Comparison of ENCODE assay signal across 8 mouse cellular contexts in the genomic region with DNA sequence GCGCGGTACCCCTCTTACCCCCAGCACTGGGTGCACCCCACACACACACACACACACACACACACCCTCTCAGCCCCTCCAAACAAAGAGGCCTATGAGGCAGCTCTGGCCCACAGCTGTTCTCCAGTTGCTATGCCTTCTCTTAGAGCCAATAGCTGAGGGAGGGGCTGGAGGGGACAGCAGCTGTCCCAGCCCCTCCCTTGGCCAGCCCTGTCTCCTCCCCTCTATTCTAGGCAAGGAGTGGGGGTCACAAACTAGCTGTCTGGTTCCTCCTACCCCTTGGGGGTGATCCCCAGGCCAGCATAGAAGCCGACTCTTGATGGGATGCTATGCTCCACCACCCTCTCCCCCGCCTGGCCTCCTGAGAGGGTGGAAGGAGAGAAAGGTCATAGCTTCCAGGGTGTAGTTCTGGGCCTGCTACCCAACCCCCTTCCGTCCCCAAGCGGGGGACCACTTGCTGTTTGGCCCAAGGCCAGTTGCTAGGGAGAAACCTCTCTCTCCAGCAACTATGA. TPM values are rescaled to one million over a fixed set of nuclear protein-coding genes. Genes with fewer than 3 reads are reported as not detected.
A peak's percentile ranks its signal among the peaks of the same experiment; 100 is the strongest.
DNase-seq lines count a peak whose midpoint lies in the region; ATAC-seq and TF ChIP-seq lines count a peak whose summit lies in the region.

No protein-coding gene starts in this region.

- no peaks in the 10 kb centered on the region for H3K79me2 ChIP-seq in heart, adult 2 months (replicated peaks; ENCODE audit: control insufficient read depth, insufficient read depth, low read length)

- H3K27ac ChIP-seq in kidney, embryonic 14.5 days (ENCODE audit: low read depth, low read length) = peak overlapping the region; percentile 89
- peak overlapping the region; percentile 90 for H3K27ac ChIP-seq in heart, adult 2 months
- H3K27ac ChIP-seq in limb, embryonic 11.5 days (replicated peaks; ENCODE audit: low read depth, low read length) = peak overlapping the region; percentile 36; the same call in 1 of the 2 replicates
- peak overlapping the region; percentile 92 for H3K27ac ChIP-seq in stomach, embryonic 15.5 days
- no peak overlapping the region for H3K27ac ChIP-seq in cerebellum, adult 2 months (ENCODE audit: insufficient read depth, low read length)

- peak; percentile 50 for ATAC-seq in kidney, embryonic 14.5 days (ENCODE audit: low FRiP score, low TSS enrichment)
- ATAC-seq in limb, embryonic 11.5 days (ENCODE audit: insufficient number of reproducible peaks, low FRiP score, low TSS enrichment, low read depth) = peak; percentile 70
- ATAC-seq in stomach, embryonic 15.5 days (ENCODE audit: insufficient read depth, low FRiP score, low read depth) = peak; percentile 40

- no peaks in the 10 kb centered on the region for H3K9me3 ChIP-seq in kidney, embryonic 14.5 days (ENCODE audit: control insufficient read depth, low read length)
- no peaks in the 10 kb centered on the region for H3K9me3 ChIP-seq in limb, embryonic 11.5 days (ENCODE audit: control insufficient read depth, low read length)
- H3K9me3 ChIP-seq in stomach, embryonic 15.5 days = no peaks in the 10 kb centered on the region

- H3K4me3 ChIP-seq in kidney, embryonic 14.5 days (ENCODE audit: low read length) = peak overlapping the region; percentile 60
- H3K4me3 ChIP-seq in heart, adult 2 months = peak overlapping the region; percentile 43
- H3K4me3 ChIP-seq in limb, embryonic 11.5 days (ENCODE audit: low read depth, low read length) = no peak overlapping the region
- H3K4me3 ChIP-seq in stomach, embryonic 15.5 days (replicated peaks) = peak overlapping the region; percentile 61
- no peak overlapping the region for H3K4me3 ChIP-seq in cerebellum, adult 2 months (replicated peaks; ENCODE audit: insufficient read depth, low read depth, low read length)

- peak overlapping the region; percentile 53 for H3K9ac ChIP-seq in kidney, embryonic 14.5 days (ENCODE audit: low read depth, low read length)
- peak overlapping the region; percentile 23 for H3K9ac ChIP-seq in heart, adult 2 months (ENCODE audit: low read depth, low read length)
- peak overlapping the region; percentile 34; the same call in 1 of the 2 replicates for H3K9ac ChIP-seq in limb, embryonic 11.5 days (ENCODE audit: low read length)
- no peak overlapping the region for H3K9ac ChIP-seq in stomach, embryonic 15.5 days

- intact Hi-C loops in heart, adult 2 months (cut with DNase I) = no loop called here

- no peak for TF ChIP-seq EP300 in heart, adult 2 months (IDR thresholded peaks at IDR 0.05; ENCODE audit: insufficient read depth, low read depth, low read length)

- H3K36me3 ChIP-seq in kidney, embryonic 14.5 days (ENCODE audit: control insufficient read depth, insufficient read depth, low read length) = peaks cover 14% of the 10 kb centered on the region; the same call in 1 of the 2 replicates
- H3K36me3 ChIP-seq in heart, adult 2 months (ENCODE audit: control insufficient read depth, insufficient read depth, low read length) = no peaks in the 10 kb centered on the region
- no peaks in the 10 kb centered on the region for H3K36me3 ChIP-seq in limb, embryonic 11.5 days (ENCODE audit: control insufficient read depth, insufficient read depth, low read length)
- H3K36me3 ChIP-seq in stomach, embryonic 15.5 days = 0 out of 2 replicates have a peak, but pooled peaks cover 8% of the 10 kb centered on the region

- DNase-seq in kidney, adult 18-20 months = no peak
- peak; percentile 65 for DNase-seq in embryo, embryonic 11 days
- DNase-seq in heart, adult 2 months = peak; percentile 58 to 65
- peak; percentile 54 for DNase-seq in limb, embryonic 11.5 days (ENCODE audit: low spot score)
- DNase-seq in cerebellum, adult 2 months = no peak
- no peak for DNase-seq in left cerebral cortex, adult 18-20 months (ENCODE audit: low spot score in 2 of 2)

- no peak for TF ChIP-seq CTCF in heart, adult 2 months (IDR thresholded peaks at IDR 0.05)
- TF ChIP-seq CTCF in cerebellum, adult 2 months (IDR thresholded peaks at IDR 0.05; ENCODE audit: borderline replicate concordance, insufficient read depth, low read depth, low read length) = no peak

- peaks cover 4% of the 10 kb centered on the region for H3K27me3 ChIP-seq in kidney, embryonic 14.5 days (ENCODE audit: control insufficient read depth, insufficient read depth, low read length)
- no peaks in the 10 kb centered on the region for H3K27me3 ChIP-seq in heart, adult 2 months (ENCODE audit: control insufficient read depth, insufficient read depth, low read length)
- H3K27me3 ChIP-seq in limb, embryonic 11.5 days (ENCODE audit: control insufficient read depth, insufficient read depth, low read length) = peaks cover 9% of the 10 kb centered on the region
- H3K27me3 ChIP-seq in stomach, embryonic 15.5 days (replicated peaks) = 0 out of 2 replicates have a peak, but pooled peaks cover 18% of the 10 kb centered on the region
- no peaks in the 10 kb centered on the region; the same call in 1 of the 2 replicates for H3K27me3 ChIP-seq in cerebellum, adult 2 months (ENCODE audit: control insufficient read depth, insufficient read depth, low read length)

- peaks cover 32% of the 10 kb centered on the region for H3K4me1 ChIP-seq in kidney, embryonic 14.5 days (ENCODE audit: control insufficient read depth, insufficient read depth, low read length)
- H3K4me1 ChIP-seq in heart, adult 2 months (ENCODE audit: control insufficient read depth, insufficient read depth, low read length) = no peaks in the 10 kb centered on the region; the same call in 1 of the 2 replicates
- H3K4me1 ChIP-seq in limb, embryonic 11.5 days (ENCODE audit: control insufficient read depth, insufficient read depth, low read length) = peaks cover 34% of the 10 kb centered on the region
- peaks cover 4% of the 10 kb centered on the region; the same call in 1 of the 2 replicates for H3K4me1 ChIP-seq in stomach, embryonic 15.5 days
- H3K4me1 ChIP-seq in cerebellum, adult 2 months (ENCODE audit: control insufficient read depth, insufficient read depth, low read length) = no peaks in the 10 kb centered on the region

- WGBS in kidney, embryonic 14.5 days = 3% methylated on average over 6 of the region's 6 CpGs
- 8% methylated on average over 6 of the region's 6 CpGs for WGBS in heart, adult 2 months
- WGBS in limb, embryonic 11.5 days = 10% methylated on average over 6 of the region's 6 CpGs
- WGBS in stomach, embryonic 15.5 days = 19% methylated on average over 6 of the region's 6 CpGs
- WGBS in cerebellum, adult 2 months = 27% methylated on average over 6 of the region's 6 CpGs

- TF ChIP-seq POLR2A in heart, adult 2 months (IDR thresholded peaks at IDR 0.05; ENCODE audit: insufficient read depth, low read depth, low read length) = 0 out of 2 replicates have a peak, but pooled peaks have one; percentile 5
- no peak for TF ChIP-seq POLR2A in cerebellum, adult 2 months (IDR thresholded peaks at IDR 0.05; ENCODE audit: borderline replicate concordance, insufficient read depth, low read length)

- peak overlapping the region; percentile 86 for H3K4me2 ChIP-seq in kidney, embryonic 14.5 days (replicated peaks; ENCODE audit: low read depth, low read length)
- H3K4me2 ChIP-seq in limb, embryonic 11.5 days (ENCODE audit: low read depth, severe bottlenecking) = peak overlapping the region; percentile 40
- H3K4me2 ChIP-seq in stomach, embryonic 15.5 days = peak overlapping the region; percentile 77

RNA-seq across cellular contexts. Expression of gene Flnc, which starts 2.9 kb away (rescaled TPM):
- polyA plus RNA-seq in kidney, embryonic 14.5 days (2014; fragmentation: Nextera tagmentation; extraction: Ambion mirVana) = 5.5 and 8.3 TPM in 2 replicates
- total RNA-seq in heart, adult 2 months (2021) = 100 to 1,000 TPM; 192 to 222 TPM
- 56.0 and 69.0 TPM in 2 replicates for polyA plus RNA-seq in heart, adult 2 months (2012; rRNA removed)
- 2.5 and 3.1 TPM in 2 replicates for polyA plus RNA-seq in limb, embryonic 11.5 days (2014; fragmentation: Nextera tagmentation; extraction: Ambion mirVana)
- polyA plus RNA-seq in stomach, embryonic 15.5 days (2015; fragmentation: Nextera tagmentation; extraction: Ambion mirVana) = 12.1 and 13.6 TPM in 2 replicates
- 0.65 and 0.72 TPM in 2 replicates for polyA plus RNA-seq in cerebellum, adult 2 months (2012; rRNA removed)
- 1 to 10 TPM; 1.4 to 1.5 TPM for total RNA-seq in left cerebral cortex, adult 18-20 months (2021)

RNA-seq across cellular contexts. Expression of gene Atp6v1f, which starts 31.5 kb away (rescaled TPM):
- polyA plus RNA-seq in kidney, embryonic 14.5 days (2014; fragmentation: Nextera tagmentation; extraction: Ambion mirVana) = 248 and 309 TPM in 2 replicates
- total RNA-seq in heart, adult 2 months (2021) = 100 to 1,000 TPM; 109 to 125 TPM
- 186 and 208 TPM in 2 replicates for polyA plus RNA-seq in heart, adult 2 months (2012; rRNA removed)
- polyA plus RNA-seq in limb, embryonic 11.5 days (2014; fragmentation: Nextera tagmentation; extraction: Ambion mirVana) = 182 and 198 TPM in 2 replicates
- 244 and 256 TPM in 2 replicates for polyA plus RNA-seq in stomach, embryonic 15.5 days (2015; fragmentation: Nextera tagmentation; extraction: Ambion mirVana)
- polyA plus RNA-seq in cerebellum, adult 2 months (2012; rRNA removed) = 424 and 433 TPM in 2 replicates
- 100 to 1,000 TPM; 262 TPM for total RNA-seq in left cerebral cortex, adult 18-20 months (2021)

RNA-seq across cellular contexts. Expression of gene Atp6v1fnb, which starts 35.2 kb away (rescaled TPM):
- 0.49 TPM in 1 of 2 replicates, not detected in the other for polyA plus RNA-seq in kidney, embryonic 14.5 days (2014; fragmentation: Nextera tagmentation; extraction: Ambion mirVana)
- not detected for total RNA-seq in heart, adult 2 months (2021)
- polyA plus RNA-seq in heart, adult 2 months (2012; rRNA removed) = not detected in 2 replicates
- not detected in 2 replicates for polyA plus RNA-seq in limb, embryonic 11.5 days (2014; fragmentation: Nextera tagmentation; extraction: Ambion mirVana)
- 0.24 TPM in 1 of 2 replicates, not detected in the other for polyA plus RNA-seq in stomach, embryonic 15.5 days (2015; fragmentation: Nextera tagmentation; extraction: Ambion mirVana)
- 0.17 and 0.23 TPM in 2 replicates for polyA plus RNA-seq in cerebellum, adult 2 months (2012; rRNA removed)
- under 1 TPM in 1 of 2 experiments, not detected in 1; 0.54 TPM for total RNA-seq in left cerebral cortex, adult 18-20 months (2021)

RNA-seq across cellular contexts. Expression of gene Ccdc136, which starts 39.9 kb away (rescaled TPM):
- 22.8 and 30.3 TPM in 2 replicates for polyA plus RNA-seq in kidney, embryonic 14.5 days (2014; fragmentation: Nextera tagmentation; extraction: Ambion mirVana)
- total RNA-seq in heart, adult 2 months (2021) = 1 to 10 TPM; 1.7 to 2.4 TPM
- 2.1 and 3.0 TPM in 2 replicates for polyA plus RNA-seq in heart, adult 2 months (2012; rRNA removed)
- polyA plus RNA-seq in limb, embryonic 11.5 days (2014; fragmentation: Nextera tagmentation; extraction: Ambion mirVana) = 37.1 and 37.3 TPM in 2 replicates
- polyA plus RNA-seq in stomach, embryonic 15.5 days (2015; fragmentation: Nextera tagmentation; extraction: Ambion mirVana) = 12.2 and 12.4 TPM in 2 replicates
- polyA plus RNA-seq in cerebellum, adult 2 months (2012; rRNA removed) = 154 and 164 TPM in 2 replicates
- total RNA-seq in left cerebral cortex, adult 18-20 months (2021) = 100 to 1,000 TPM; 105 to 113 TPM

RNA-seq across cellular contexts. Expression of gene Opn1sw, which starts 47.7 kb away (rescaled TPM):
- polyA plus RNA-seq in kidney, embryonic 14.5 days (2014; fragmentation: Nextera tagmentation; extraction: Ambion mirVana) = 0.87 and 0.90 TPM in 2 replicates
- not detected for total RNA-seq in heart, adult 2 months (2021)
- 0.67 TPM in 1 of 2 replicates, not detected in the other for polyA plus RNA-seq in heart, adult 2 months (2012; rRNA removed)
- 0.24 TPM in 2 replicates for polyA plus RNA-seq in limb, embryonic 11.5 days (2014; fragmentation: Nextera tagmentation; extraction: Ambion mirVana)
- polyA plus RNA-seq in stomach, embryonic 15.5 days (2015; fragmentation: Nextera tagmentation; extraction: Ambion mirVana) = 0.30 and 0.43 TPM in 2 replicates
- polyA plus RNA-seq in cerebellum, adult 2 months (2012; rRNA removed) = not detected in 2 replicates
- under 1 TPM; 0.14 to 0.30 TPM for total RNA-seq in left cerebral cortex, adult 18-20 months (2021)

Comparison
In these comparisons a context has a peak if more than half of its experiments do, and no peak if none do; other contexts are left out.
1. H3K4me3 ChIP-seq: peak in kidney, embryonic 14.5 days (single experiment), heart, adult 2 months (single experiment) and stomach, embryonic 15.5 days (single experiment); none in limb, embryonic 11.5 days (single experiment) and cerebellum, adult 2 months (single experiment).
2. DNase-seq: peak in embryo, embryonic 11 days (single experiment), heart, adult 2 months (2 of 2) and limb, embryonic 11.5 days (single experiment); none in kidney, adult 18-20 months (single experiment), cerebellum, adult 2 months (0 of 2) and left cerebral cortex, adult 18-20 months (0 of 2).
3. Peak in every context shown above with its lines, with median percentiles within 50 percentile points of each other: ATAC-seq and H3K4me2 ChIP-seq.